Mouse (Mus musculus): ENCODE measurements around the gene Wdr90. TPM values are rescaled to one million over a fixed set of nuclear protein-coding genes. Genes with fewer than 3 reads are reported as not detected.
A peak's percentile ranks its signal among the peaks of the same experiment; 100 is the strongest.

Gene Wdr90
- polyA plus RNA-seq, 1 experiment from 2014 or later: 3.4 TPM

- no peak for ATAC-seq
- Histone ChIP-seq H3K4me2 (ENCODE audit: low read depth, low read length) (peak overlapping the region; percentile 99), H3K9me3 (ENCODE audit: low read length) (no peaks in the 10 kb centered on the region), H3K4me1 (ENCODE audit: insufficient read depth) (peaks cover 62% of the 10 kb centered on the region), H3K36me3 (replicated peaks; ENCODE audit: insufficient read depth, low read length) (peaks cover 27% of the 10 kb centered on the region), H3K9ac (replicated peaks) (peak overlapping the region; percentile 84), H3K4me3 (ENCODE audit: low read depth, low read length) (peak overlapping the region; percentile 75), H3K27ac (ENCODE audit: low read depth) (peak overlapping the region; percentile 99), H3K27me3 (ENCODE audit: insufficient read depth, low read length) (no peaks in the 10 kb centered on the region)
- 48% methylated on average over 21 of the region's 21 CpGs for WGBS (ENCODE audit: insufficient replicate concordance)
- TF ChIP-seq EP300 (IDR thresholded peaks at IDR 0.05; ENCODE audit: low read depth) (no peak), CTCF (IDR thresholded peaks at IDR 0.05; ENCODE audit: low read depth) (no peak)
- no peak for DNase-seq
These were observed 29.6 kb downstream of the Wdr90 start for GRCm38 (mm10) chr17:25831451-25832281.

DNA sequence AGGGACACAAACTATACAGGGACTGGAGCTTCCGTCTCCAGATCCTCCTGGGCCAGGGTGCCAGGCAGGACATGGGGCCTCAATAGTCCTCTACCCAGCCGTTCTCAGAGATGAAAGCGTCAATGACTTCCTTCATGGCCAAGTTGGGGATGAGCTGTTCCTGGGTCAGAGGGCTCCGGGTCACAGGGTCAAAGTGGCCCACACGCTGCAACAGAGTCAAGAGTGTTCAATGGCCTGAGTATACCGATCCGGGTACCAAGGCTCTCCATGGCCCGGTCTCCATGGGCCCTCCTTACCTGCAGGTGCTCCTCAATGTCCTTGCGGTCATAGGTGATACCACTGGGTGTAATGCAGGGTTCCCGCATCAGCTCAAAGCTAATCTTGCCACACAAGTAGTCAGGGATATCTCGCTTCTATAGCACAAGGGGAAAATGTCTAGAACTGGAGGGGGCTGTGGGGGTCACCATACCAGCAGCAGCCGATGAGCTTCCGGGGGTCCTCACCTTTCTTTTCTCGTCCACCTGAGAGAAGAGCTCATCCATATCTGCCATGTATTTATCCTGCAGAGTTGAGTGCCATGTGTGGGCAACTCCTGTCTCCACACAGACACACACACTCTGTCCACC lies 30.4 kb downstream of the Wdr90 start:
- H3K9ac ChIP-seq (replicated peaks): peak overlapping the region; percentile 34; the same call in 1 of the 2 replicates
- no peak overlapping the region for H3K27ac ChIP-seq (ENCODE audit: low read depth)
- no peak for ATAC-seq
- no peaks in the 10 kb centered on the region for H3K27me3 ChIP-seq (ENCODE audit: insufficient read depth, low read length)
- DNase-seq: no peak
- peak overlapping the region; percentile 75 for H3K4me3 ChIP-seq (ENCODE audit: low read depth, low read length)
- H3K9me3 ChIP-seq (ENCODE audit: low read length): no peaks in the 10 kb centered on the region
- H3K36me3 ChIP-seq (replicated peaks; ENCODE audit: insufficient read depth, low read length): peaks cover 31% of the 10 kb centered on the region
- TF ChIP-seq CTCF (IDR thresholded peaks at IDR 0.05; ENCODE audit: low read depth) (no peak), EP300 (IDR thresholded peaks at IDR 0.05; ENCODE audit: low read depth) (no peak)
- peak overlapping the region; percentile 99 for H3K4me2 ChIP-seq (ENCODE audit: low read depth, low read length)
- peaks cover 55% of the 10 kb centered on the region for H3K4me1 ChIP-seq (ENCODE audit: insufficient read depth)
- 80% methylated on average over 14 of the region's 14 CpGs for WGBS (ENCODE audit: insufficient replicate concordance)

GRCm38 (mm10) chr17:25830200-25830753 lies 31.0 kb downstream of the Wdr90 start:
- Histone ChIP-seq H3K9ac (replicated peaks) (peak overlapping the region; percentile 34), H3K4me3 (ENCODE audit: low read depth, low read length) (no peak overlapping the region), H3K27ac (ENCODE audit: low read depth) (no peak overlapping the region)

DNA sequence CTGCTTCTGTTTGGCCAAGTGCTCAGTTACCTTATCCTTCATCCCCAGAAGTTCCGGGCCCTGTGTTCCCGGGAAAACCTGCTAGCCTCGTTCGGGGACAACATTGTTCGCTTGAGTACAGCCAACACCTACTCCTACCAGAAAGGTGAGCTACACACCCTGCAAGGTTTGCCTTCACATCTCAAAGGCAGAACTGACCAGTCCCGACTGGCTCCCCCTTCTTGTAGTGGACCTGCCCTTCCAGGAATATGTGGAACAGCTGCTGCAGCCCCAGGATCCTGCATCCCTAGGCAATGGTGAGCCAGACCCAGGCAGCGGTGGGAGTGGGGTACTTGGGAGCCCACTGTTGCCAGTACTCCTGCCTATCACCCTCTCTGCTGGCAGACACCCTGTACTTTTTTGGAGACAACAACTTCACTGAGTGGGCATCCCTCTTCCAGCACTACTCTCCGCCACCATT lies 31.7 kb downstream of the Wdr90 start:
- TF ChIP-seq EP300 (IDR thresholded peaks at IDR 0.05; ENCODE audit: low read depth): no peak
- no peak for TF ChIP-seq CTCF (IDR thresholded peaks at IDR 0.05; ENCODE audit: low read depth)
- WGBS (ENCODE audit: insufficient replicate concordance): 39% methylated on average over 8 of the region's 8 CpGs
- peak overlapping the region; percentile 63 for H3K9ac ChIP-seq (replicated peaks)

More at GRCm38 (mm10) chr17:25830200-25830753, 31.0 kb downstream of the Wdr90 start:
- Histone ChIP-seq H3K9me3 (ENCODE audit: low read length) (no peaks in the 10 kb centered on the region), H3K4me2 (ENCODE audit: low read depth, low read length) (peak overlapping the region; percentile 78; the same call in 1 of the 2 replicates), H3K27me3 (ENCODE audit: insufficient read depth, low read length) (no peaks in the 10 kb centered on the region), H3K36me3 (replicated peaks; ENCODE audit: insufficient read depth, low read length) (peaks cover 31% of the 10 kb centered on the region), H3K4me1 (ENCODE audit: insufficient read depth) (peaks cover 52% of the 10 kb centered on the region)
- WGBS (ENCODE audit: insufficient replicate concordance): 72% methylated on average over 4 of the region's 4 CpGs
- no peak for ATAC-seq
- TF ChIP-seq EP300 (IDR thresholded peaks at IDR 0.05; ENCODE audit: low read depth) (no peak), CTCF (IDR thresholded peaks at IDR 0.05; ENCODE audit: low read depth) (no peak)
- no peak for DNase-seq

DNA sequence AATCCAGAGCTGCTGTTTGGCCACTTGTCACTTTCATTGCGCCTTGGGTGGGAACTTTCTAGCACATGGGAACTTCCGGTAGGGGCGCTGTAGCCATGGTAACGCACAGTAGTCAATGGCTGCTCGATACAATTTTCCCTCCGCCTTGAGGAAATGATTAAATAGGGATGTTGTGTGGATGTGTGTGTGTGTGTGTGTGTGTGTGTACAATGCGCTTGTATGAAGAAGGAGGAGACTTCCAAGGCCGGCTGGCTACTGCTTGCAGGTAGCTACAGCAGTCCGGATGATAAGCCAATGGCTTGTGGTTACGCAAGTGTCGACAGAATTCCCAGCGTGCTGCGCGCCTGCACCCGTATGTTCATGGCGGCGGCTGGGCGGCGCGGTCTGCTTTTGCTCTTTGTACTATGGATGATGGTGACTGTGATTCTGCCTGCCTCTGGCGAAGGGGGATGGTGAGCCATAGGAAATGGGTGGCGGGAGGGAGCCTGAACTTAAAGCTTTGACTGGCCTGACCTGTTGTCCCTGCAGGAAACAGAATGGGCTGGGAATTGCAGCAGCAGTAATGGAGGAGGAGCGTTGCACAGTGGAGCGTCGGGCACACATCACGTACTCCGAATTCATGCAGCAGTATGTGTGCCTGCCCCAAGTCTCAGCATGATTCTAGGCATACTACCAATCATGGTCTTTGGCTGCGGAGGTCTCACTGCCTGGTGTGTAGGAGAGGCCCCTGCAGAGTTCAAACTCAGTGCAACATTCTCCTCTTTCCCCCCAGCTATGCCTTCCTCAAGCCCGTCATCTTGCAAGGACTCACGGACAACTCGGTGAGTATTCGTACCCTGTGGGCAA lies 32.4 kb downstream of the Wdr90 start, which contains the start of gene Jmjd8:
Gene Jmjd8, plus strand, starts transcription at position 156 of the 846 bp plus-strand sequence.
- Histone ChIP-seq H3K9me3 (ENCODE audit: low read length) (no peaks in the 10 kb centered on the region), H3K27ac (ENCODE audit: low read depth) (peak within 1 kb of the TSS; percentile 67), H3K4me3 (ENCODE audit: low read depth, low read length) (peak within 1 kb of the TSS; percentile 56), H3K4me2 (ENCODE audit: low read depth, low read length) (peak within 1 kb of the TSS; percentile 78), H3K9ac (replicated peaks) (peak within 1 kb of the TSS; percentile 63), H3K36me3 (replicated peaks; ENCODE audit: insufficient read depth, low read length) (peaks cover 31% of the 10 kb centered on the region), H3K27me3 (ENCODE audit: insufficient read depth, low read length) (no peaks in the 10 kb centered on the region), H3K4me1 (ENCODE audit: insufficient read depth) (peaks cover 50% of the 10 kb centered on the region)
- TF ChIP-seq CTCF (IDR thresholded peaks at IDR 0.05; ENCODE audit: low read depth) (peak; percentile 59), EP300 (IDR thresholded peaks at IDR 0.05; ENCODE audit: low read depth) (no peak)
- peak; percentile 31 for ATAC-seq
- WGBS (ENCODE audit: insufficient replicate concordance): 1% methylated on average over 32 of the region's 32 CpGs
- DNase-seq: peak; percentile 83

More for the DNA sequence above, 31.7 kb downstream of the Wdr90 start:
- peak overlapping the region; percentile 78 for H3K4me2 ChIP-seq (ENCODE audit: low read depth, low read length)
- no peaks in the 10 kb centered on the region for H3K9me3 ChIP-seq (ENCODE audit: low read length)
- no peak for ATAC-seq
- H3K4me3 ChIP-seq (ENCODE audit: low read depth, low read length): peak overlapping the region; percentile 56
- DNase-seq: no peak
- H3K4me1 ChIP-seq (ENCODE audit: insufficient read depth): peaks cover 50% of the 10 kb centered on the region
- peak overlapping the region; percentile 67 for H3K27ac ChIP-seq (ENCODE audit: low read depth)
- H3K27me3 ChIP-seq (ENCODE audit: insufficient read depth, low read length): no peaks in the 10 kb centered on the region
- H3K36me3 ChIP-seq (replicated peaks; ENCODE audit: insufficient read depth, low read length): peaks cover 31% of the 10 kb centered on the region

All from liver, postnatal 0 days (tissue).